In genomic region chr1:21344253-21344652, GRCm38 (mm10) we compare ENCODE assay signal across 10 mouse cellular contexts. TPM values are rescaled to one million over a fixed set of nuclear protein-coding genes. Genes with fewer than 3 reads are reported as not detected.
DNase-seq lines count a peak whose midpoint lies in the region; ATAC-seq and TF ChIP-seq lines count a peak whose summit lies in the region.
"Had no signal": no experiment of that assay in that cellular context is flagged by ENCODE, and none has a peak within 500 bp of the region (broad histone marks: within the 10 kb centered on the region; RNA-seq: fewer than 3 reads in every experiment).

No protein-coding gene starts in this region.

- no peaks in the 10 kb centered on the region for H3K9me3 ChIP-seq in heart, postnatal 0 days (replicated peaks; ENCODE audit: control insufficient read depth, low read length)
- H3K9me3 ChIP-seq in intestine, embryonic 14.5 days (ENCODE audit: control insufficient read depth, low read length) = no peaks in the 10 kb centered on the region
- H3K9me3 ChIP-seq: liver, embryonic 15.5 days had no signal

- H3K9ac ChIP-seq in heart, postnatal 0 days (replicated peaks; ENCODE audit: low read depth, low read length) = no peak overlapping the region
- no peak overlapping the region for H3K9ac ChIP-seq in intestine, embryonic 14.5 days (ENCODE audit: low read length)
- H3K9ac ChIP-seq: liver, embryonic 15.5 days had no signal

- DNase-seq in heart, postnatal 0 days (ENCODE audit: low spot score) = no peak
- no peak for DNase-seq in heart, adult 11 months
- peak; percentile 41 for DNase-seq in adrenal gland, adult 2 months
- peak; percentile 10 for DNase-seq in embryo, embryonic 9.5 days (ENCODE audit: extremely low spot score)
- DNase-seq in intestine, embryonic 14.5 days (ENCODE audit: low spot score) = peak; percentile 54
- DNase-seq in left cerebral cortex, adult 8-10 months (ENCODE audit: low spot score in 2 of 2) = peak; percentile 8 to 12
- DNase-seq in skeletal muscle tissue, adult 2 months (ENCODE audit: low read depth, low spot score) = peak; percentile 24

- H3K27me3 ChIP-seq in heart, postnatal 0 days (ENCODE audit: control insufficient read depth, insufficient read depth, low read length) = no peaks in the 10 kb centered on the region
- H3K27me3 ChIP-seq in intestine, embryonic 14.5 days (replicated peaks; ENCODE audit: control insufficient read depth, insufficient read depth, low read length) = no peaks in the 10 kb centered on the region
- H3K27me3 ChIP-seq: liver, embryonic 15.5 days had no signal

- H3K27ac ChIP-seq in heart, postnatal 0 days (ENCODE audit: low read depth) = no peak overlapping the region
- no peak overlapping the region for H3K27ac ChIP-seq in intestine, embryonic 14.5 days (ENCODE audit: low read depth)
- H3K27ac ChIP-seq: liver, embryonic 15.5 days had no signal

- ATAC-seq in heart, postnatal 0 days (ENCODE audit: insufficient read depth, low read depth) = no peak
- ATAC-seq in intestine, embryonic 14.5 days (replicated peaks; ENCODE audit: low FRiP score, low TSS enrichment, low read depth) = no peak
- ATAC-seq in megakaryocyte-erythroid progenitor cell, adult 5-6 weeks (replicated peaks; ENCODE audit: low FRiP score, low TSS enrichment, poor library complexity, severe bottlenecking) = peak; percentile 94

- no peaks in the 10 kb centered on the region for H3K4me1 ChIP-seq in heart, postnatal 0 days (ENCODE audit: control insufficient read depth, insufficient read depth)
- H3K4me1 ChIP-seq in intestine, embryonic 14.5 days (replicated peaks; ENCODE audit: control insufficient read depth, insufficient read depth, low read length) = no peaks in the 10 kb centered on the region
- H3K4me1 ChIP-seq: liver, embryonic 15.5 days had no signal

- TF ChIP-seq EP300 in heart, postnatal 0 days (IDR thresholded peaks at IDR 0.05; ENCODE audit: low read depth) = no peak

- H3K36me3 ChIP-seq in heart, postnatal 0 days (replicated peaks; ENCODE audit: control insufficient read depth, insufficient read depth, low read length) = no peaks in the 10 kb centered on the region
- no peaks in the 10 kb centered on the region for H3K36me3 ChIP-seq in intestine, embryonic 14.5 days (ENCODE audit: control insufficient read depth, insufficient read depth, low read length)
- H3K36me3 ChIP-seq: liver, embryonic 15.5 days had no signal

- H3K4me2 ChIP-seq in heart, postnatal 0 days (ENCODE audit: low read depth, low read length) = no peak overlapping the region
- no peak overlapping the region for H3K4me2 ChIP-seq in intestine, embryonic 14.5 days (ENCODE audit: low read length)
- H3K4me2 ChIP-seq: liver, embryonic 15.5 days had no signal

- TF ChIP-seq CTCF in heart, postnatal 0 days (IDR thresholded peaks at IDR 0.05; ENCODE audit: low read depth) = peak; percentile 68

- WGBS in heart, postnatal 0 days = 61% methylated on average over 4 of the region's 4 CpGs
- WGBS in intestine, embryonic 14.5 days = 68% methylated on average over 4 of the region's 4 CpGs

- H3K4me3 ChIP-seq in heart, postnatal 0 days (ENCODE audit: low read depth, low read length) = no peak overlapping the region
- H3K4me3 ChIP-seq in intestine, embryonic 14.5 days (ENCODE audit: low read depth, low read length) = no peak overlapping the region
- H3K4me3 ChIP-seq: liver, embryonic 15.5 days had no signal

RNA-seq across cellular contexts. Expression of gene Khdc1a, which starts 5.2 kb away (rescaled TPM):
- not detected in 2 replicates for total RNA-seq in heart, postnatal 0 days (2014; rRNA removed; ENCODE audit: low replicate concordance)
- not detected in 2 replicates for polyA plus RNA-seq in heart, postnatal 0 days (2015; fragmentation: Nextera tagmentation; extraction: Ambion mirVana)
- total RNA-seq in adrenal gland, adult 2 months (2021) = not detected
- polyA plus RNA-seq in adrenal gland, adult 2 months (2012; rRNA removed) = not detected in 2 replicates
- polyA plus RNA-seq in intestine, embryonic 14.5 days (2014; fragmentation: Nextera tagmentation; extraction: Ambion mirVana) = not detected in 2 replicates
- not detected for total RNA-seq in left cerebral cortex, adult 8-10 months (2022)
- not detected in 2 replicates for total RNA-seq in megakaryocyte-erythroid progenitor cell, adult 5-6 weeks (2014; fragmentation: Nextera tagmentation)
- not detected in 2 replicates for total RNA-seq in megakaryocyte-erythroid progenitor cell, adult 5-6 weeks (2017)
- total RNA-seq: adrenal gland, postnatal 4 days had no signal
- polyA plus RNA-seq: liver, embryonic 15.5 days had no signal

RNA-seq across cellular contexts. Expression of gene Khdc1c, which starts 23.9 kb away (rescaled TPM):
- not detected in 2 replicates for total RNA-seq in heart, postnatal 0 days (2014; rRNA removed; ENCODE audit: low replicate concordance)
- not detected in 2 replicates for polyA plus RNA-seq in heart, postnatal 0 days (2015; fragmentation: Nextera tagmentation; extraction: Ambion mirVana)
- not detected for total RNA-seq in adrenal gland, adult 2 months (2021)
- polyA plus RNA-seq in adrenal gland, adult 2 months (2012; rRNA removed) = not detected in 2 replicates
- not detected in 2 replicates for polyA plus RNA-seq in intestine, embryonic 14.5 days (2014; fragmentation: Nextera tagmentation; extraction: Ambion mirVana)
- not detected for total RNA-seq in left cerebral cortex, adult 8-10 months (2022)
- total RNA-seq in megakaryocyte-erythroid progenitor cell, adult 5-6 weeks (2014; fragmentation: Nextera tagmentation) = not detected in 2 replicates
- total RNA-seq in megakaryocyte-erythroid progenitor cell, adult 5-6 weeks (2017) = 1.2 TPM in 1 of 2 replicates, not detected in the other
- total RNA-seq: adrenal gland, postnatal 4 days had no signal
- polyA plus RNA-seq: liver, embryonic 15.5 days had no signal

RNA-seq across cellular contexts. Expression of gene Khdc1b, which starts 39.1 kb away (rescaled TPM):
- total RNA-seq in heart, postnatal 0 days (2014; rRNA removed; ENCODE audit: low replicate concordance) = not detected in 2 replicates
- not detected in 2 replicates for polyA plus RNA-seq in heart, postnatal 0 days (2015; fragmentation: Nextera tagmentation; extraction: Ambion mirVana)
- total RNA-seq in adrenal gland, adult 2 months (2021) = not detected
- not detected in 2 replicates for polyA plus RNA-seq in adrenal gland, adult 2 months (2012; rRNA removed)
- polyA plus RNA-seq in intestine, embryonic 14.5 days (2014; fragmentation: Nextera tagmentation; extraction: Ambion mirVana) = 0.12 and 0.20 TPM in 2 replicates
- total RNA-seq in left cerebral cortex, adult 8-10 months (2022) = not detected
- total RNA-seq in megakaryocyte-erythroid progenitor cell, adult 5-6 weeks (2014; fragmentation: Nextera tagmentation) = not detected in 2 replicates
- total RNA-seq in megakaryocyte-erythroid progenitor cell, adult 5-6 weeks (2017) = not detected in 2 replicates
- total RNA-seq: adrenal gland, postnatal 4 days had no signal
- polyA plus RNA-seq: liver, embryonic 15.5 days had no signal

Comparison
In these comparisons a context has a peak if more than half of its experiments do, and no peak if none do; other contexts are left out.
1. DNase-seq: peak in adrenal gland, adult 2 months (single experiment), embryo, embryonic 9.5 days (single experiment), intestine, embryonic 14.5 days (single experiment), left cerebral cortex, adult 8-10 months (2 of 2) and skeletal muscle tissue, adult 2 months (single experiment); none in heart, postnatal 0 days (single experiment) and heart, adult 11 months (single experiment).